Mouse (Mus musculus): ENCODE data around the gene Tenm2.

Tenm2 gene

GRCm38 (mm10) chr11:36049547-36049946 is 1186.2 kb downstream of the Tenm2 start:
- DNase-seq (ENCODE audit: low read depth), result no peak

DNA sequence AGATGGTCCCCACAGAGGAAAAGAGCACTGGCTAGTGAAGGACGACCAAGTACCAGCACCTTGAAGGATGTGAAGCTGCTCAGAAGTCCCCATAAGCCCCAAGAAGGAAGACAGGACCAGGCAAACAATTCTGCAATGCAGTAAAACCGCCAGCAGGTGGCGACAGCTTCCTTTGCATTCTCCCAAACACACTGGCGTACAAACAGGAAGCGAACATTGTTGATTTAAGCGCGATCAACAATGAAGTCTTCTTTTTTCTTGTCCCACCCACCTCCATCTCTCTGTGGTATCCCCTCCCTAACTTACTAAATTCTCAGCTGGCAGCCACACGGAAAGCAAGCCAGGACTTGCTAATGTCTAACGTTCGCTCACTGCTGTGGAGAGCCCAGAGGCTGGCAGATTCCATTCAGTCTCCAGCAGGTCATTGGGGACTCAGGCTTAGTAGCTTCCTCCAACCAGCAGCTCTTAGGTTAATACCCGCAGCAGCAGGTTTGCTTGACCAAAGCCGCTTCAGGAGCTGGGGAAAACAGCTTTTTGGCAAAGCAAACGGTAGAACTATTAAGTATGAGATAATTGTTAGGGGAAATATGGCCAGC is 1190.0 kb downstream of the Tenm2 start:
- peak; percentile 63 for DNase-seq (ENCODE audit: low read depth)

GRCm38 (mm10) chr11:36041411-36041810 is 1194.4 kb downstream of the Tenm2 start:
- DNase-seq (ENCODE audit: low read depth), result no peak

DNA sequence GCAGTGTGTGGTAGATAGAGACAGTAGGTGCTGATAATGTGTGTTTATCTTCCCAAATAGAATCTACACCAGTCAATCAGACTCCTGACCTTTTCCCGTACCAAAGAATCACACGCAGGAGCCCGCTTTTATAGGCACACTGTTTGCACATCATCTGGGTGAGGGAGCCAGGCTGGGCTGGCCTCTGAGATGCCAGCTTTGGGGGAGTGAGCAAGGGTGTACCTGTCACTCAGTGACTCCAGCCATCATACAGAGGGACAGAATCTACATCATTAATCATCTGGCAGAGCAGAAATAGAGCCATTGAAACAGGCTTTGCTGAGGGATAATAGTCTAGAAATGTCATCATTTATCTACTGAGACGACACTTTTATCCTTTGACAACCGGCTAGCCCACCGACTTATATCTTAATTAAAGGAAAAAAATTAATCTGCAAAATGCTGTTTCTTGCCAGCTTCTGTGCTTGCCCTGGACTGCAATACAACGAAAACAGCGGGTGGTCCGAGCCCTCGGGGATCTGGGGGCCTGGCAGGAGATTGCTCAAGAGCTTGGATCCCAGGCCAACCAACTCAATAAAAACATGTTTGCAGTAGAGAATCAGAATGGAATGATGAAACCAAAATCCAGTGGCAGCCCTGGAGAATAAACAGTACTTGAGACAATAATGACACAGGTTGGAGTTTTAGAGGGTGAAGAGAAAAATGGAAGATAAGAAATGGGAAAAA is 1195.1 kb downstream of the Tenm2 start:
- no peak for DNase-seq (ENCODE audit: low read depth)

GRCm38 (mm10) chr11:36039825-36040224 is 1195.9 kb downstream of the Tenm2 start:
- no peak for DNase-seq (ENCODE audit: low read depth)

DNA sequence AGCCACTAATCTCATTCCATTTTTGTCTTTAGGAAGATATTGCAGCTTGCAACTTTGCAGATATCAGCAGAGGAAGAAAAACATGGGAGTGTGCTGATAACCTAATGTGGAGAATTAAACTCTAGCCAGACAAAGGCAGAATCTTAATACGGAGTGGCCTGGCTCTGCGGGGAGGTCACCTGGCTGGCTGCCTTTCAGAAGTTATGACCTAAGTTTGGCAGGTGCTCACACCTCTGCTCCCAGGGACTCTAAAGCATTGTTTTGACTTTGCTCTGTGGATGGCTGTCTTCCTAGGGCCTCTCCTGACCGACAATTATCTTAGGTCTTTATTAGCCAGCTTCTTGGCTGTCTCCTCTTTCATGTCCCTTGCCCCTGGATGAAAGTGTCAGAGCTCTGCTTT is 1197.4 kb downstream of the Tenm2 start:
- DNase-seq (ENCODE audit: low read depth), result no peak

- DNase-seq (ENCODE audit: low read depth), result no peak
Observed at GRCm38 (mm10) chr11:36037311-36037710, 1198.5 kb downstream of the Tenm2 start.

DNA sequence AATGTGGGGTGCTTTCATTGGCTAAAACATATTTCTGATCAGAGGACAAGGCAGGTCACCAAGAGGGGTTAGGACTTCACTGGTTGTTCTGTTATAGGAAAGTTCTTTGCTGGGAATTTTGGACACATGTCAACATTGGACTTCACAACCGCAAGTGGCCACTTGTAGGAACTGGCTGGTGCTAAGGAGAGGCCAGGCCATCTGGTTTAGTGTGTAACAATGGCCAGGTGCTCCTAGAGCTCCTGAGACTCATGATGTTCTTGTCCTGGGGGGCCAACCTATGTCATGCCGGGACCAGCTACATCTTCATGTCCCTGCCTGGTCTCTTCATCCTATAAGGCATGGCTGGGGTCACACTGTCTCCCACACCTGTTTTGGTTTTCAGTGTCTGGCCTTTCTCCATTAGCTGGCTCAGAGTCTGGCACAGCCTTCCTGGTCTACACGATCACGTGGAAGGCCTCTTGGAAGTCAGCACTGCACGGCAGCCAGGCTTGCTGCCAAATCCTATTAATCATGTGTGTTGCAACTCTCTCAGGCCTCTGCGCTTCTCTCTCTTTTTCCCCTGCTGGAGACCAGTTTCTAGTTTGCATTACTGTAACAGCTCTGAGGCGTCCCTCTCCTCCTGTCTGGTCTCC is 1199.6 kb downstream of the Tenm2 start:
- DNase-seq (ENCODE audit: low read depth), result no peak

GRCm38 (mm10) chr11:36031751-36032150 is 1204.0 kb downstream of the Tenm2 start:
- no peak for DNase-seq (ENCODE audit: low read depth)

GRCm38 (mm10) chr11:36020009-36020408 is 1215.8 kb downstream of the Tenm2 start:
- no peak for DNase-seq (ENCODE audit: low read depth)

GRCm38 (mm10) chr11:36013179-36013578 is 1222.6 kb downstream of the Tenm2 start:
- DNase-seq (ENCODE audit: low read depth), result no peak

DNA sequence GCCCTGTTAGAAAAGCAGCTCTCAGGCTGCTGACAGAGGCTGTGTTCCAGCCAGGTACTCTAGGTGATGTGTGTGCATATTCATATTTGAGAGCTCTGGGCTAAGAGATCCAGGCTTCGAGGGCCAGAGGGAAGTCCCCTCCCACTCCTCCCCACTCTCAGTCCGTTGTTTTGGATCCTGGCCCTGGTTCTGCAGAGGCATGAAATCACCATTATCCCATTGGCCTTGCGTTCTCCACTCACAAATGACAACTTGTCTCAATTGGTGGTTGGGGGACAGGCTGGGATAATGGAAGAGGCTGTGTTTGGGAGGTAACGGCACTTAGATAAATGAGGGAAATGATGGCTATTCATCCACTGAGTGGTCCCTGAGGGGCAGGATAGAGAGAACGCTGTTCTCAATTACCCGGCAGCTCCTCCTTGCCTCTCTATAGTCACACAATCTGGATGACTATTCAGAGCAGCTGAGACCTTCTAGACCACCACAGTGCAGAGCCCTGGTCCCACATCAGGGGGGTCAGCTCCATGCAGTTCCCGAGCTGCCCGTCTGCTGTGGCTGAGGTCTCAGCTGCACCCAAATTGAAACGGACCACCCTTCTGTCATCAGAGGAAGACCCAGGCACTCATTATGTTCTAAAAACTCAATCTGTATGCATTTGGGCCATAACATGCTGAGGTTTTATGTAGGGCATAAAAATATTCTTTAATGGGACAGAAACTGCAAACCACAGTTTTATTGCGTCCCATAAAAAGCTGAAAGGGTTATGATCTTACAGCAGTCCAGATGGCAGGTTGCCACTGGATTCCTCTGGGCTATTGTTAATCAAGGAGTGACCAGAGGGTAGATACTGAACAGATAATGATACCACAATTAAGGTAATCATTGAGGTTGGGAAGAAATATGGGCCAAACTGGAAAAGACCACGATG is 1226.2 kb downstream of the Tenm2 start:
- DNase-seq (ENCODE audit: low read depth), result no peak

- no peak for DNase-seq (ENCODE audit: low read depth)
Observed at GRCm38 (mm10) chr11:36002900-36003299, 1232.9 kb downstream of the Tenm2 start.

GRCm38 (mm10) chr11:36001282-36001970 is 1234.3 kb downstream of the Tenm2 start:
- peak; percentile 76 for DNase-seq (ENCODE audit: low read depth)

GRCm38 (mm10) chr11:36000585-36001281 is 1235.0 kb downstream of the Tenm2 start:
- DNase-seq (ENCODE audit: low read depth), result no peak

DNA sequence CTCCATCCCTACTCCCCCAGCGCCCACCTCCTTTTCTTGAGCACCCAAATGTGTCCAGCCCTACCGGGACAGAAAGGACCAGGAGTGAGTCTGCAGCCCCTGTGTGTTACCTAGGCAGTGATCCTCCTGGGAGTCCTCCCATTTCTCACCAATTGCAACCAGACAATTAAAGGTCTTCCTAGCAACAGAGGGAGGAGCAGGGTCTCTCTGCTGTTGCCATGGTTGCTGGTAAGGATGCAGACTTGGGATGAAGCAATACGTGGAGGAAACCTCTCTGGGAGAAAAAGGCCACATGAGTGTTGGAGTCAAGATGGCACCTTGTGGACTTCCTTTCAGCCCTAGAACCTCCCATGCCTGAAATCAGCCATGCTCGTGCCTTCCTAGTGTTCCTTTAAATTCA is 1235.7 kb downstream of the Tenm2 start:
- no peak for DNase-seq (ENCODE audit: low read depth)

DNA sequence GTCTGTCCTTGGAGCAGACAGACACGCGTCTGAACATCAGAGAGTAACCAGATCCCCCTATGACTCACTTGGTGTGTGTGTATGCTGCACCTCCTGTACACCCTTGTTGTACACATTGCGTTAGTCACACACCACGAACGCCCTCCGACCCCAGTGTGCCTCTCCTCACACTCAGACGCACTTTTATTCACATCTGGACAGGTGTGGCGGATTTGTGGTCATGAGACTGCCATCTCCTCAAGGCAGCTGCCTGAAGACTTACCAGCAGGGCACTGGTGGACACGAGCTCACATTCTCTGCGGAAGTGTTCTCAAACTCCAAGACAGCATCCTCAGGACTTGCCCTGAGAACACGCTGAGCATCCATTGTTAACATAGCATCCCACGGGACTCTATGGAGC is 1237.7 kb downstream of the Tenm2 start:
- DNase-seq (ENCODE audit: low read depth), result no peak

GRCm38 (mm10) chr11:35995310-35995709 is 1240.5 kb downstream of the Tenm2 start:
- no peak for DNase-seq (ENCODE audit: low read depth)

DNA sequence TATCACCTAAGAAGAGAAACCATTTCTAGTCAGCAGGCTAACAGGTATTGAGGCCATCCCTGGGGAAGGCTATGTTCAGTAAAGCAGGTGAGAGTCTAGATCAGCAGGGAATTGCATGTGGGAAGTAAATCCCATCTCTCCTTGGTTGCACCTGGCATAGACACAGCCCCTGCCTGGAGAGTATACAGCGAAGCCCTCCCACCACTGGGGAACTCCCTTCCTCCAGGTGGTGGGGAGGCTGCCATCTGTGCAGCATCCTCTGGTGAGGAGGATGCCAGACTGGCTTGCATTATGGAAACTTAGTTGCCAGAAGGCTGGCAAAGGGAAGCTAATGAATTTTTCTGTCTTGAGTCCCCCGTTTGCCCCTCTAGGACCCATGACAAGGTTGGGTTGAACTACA is 1243.9 kb downstream of the Tenm2 start:
- no peak for DNase-seq (ENCODE audit: low read depth)

DNA sequence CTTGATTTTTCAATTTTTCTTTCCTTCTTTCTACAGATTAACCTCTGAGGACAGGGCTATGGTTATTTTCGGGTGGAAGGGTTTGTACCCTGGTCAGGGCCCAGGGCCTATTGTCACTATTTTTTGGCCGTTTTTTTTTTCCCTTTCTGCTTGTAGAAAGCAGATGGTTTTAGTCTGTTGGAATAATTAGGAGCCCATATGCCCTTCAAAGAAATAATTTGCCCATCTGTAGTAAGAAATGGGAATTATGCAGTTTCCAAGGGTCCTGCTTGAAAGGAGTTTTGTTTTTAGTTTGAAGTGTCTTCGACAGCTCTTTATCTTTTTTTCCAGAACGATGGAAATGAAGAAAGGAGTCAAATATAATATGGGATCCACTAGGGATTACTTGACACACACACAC is 1245.8 kb downstream of the Tenm2 start:
- DNase-seq (ENCODE audit: low read depth), result no peak

- peak; percentile 56 for DNase-seq (ENCODE audit: low read depth)
Observed at GRCm38 (mm10) chr11:35985841-35986393, 1249.8 kb downstream of the Tenm2 start.

Data from induced T-regulatory cell, adult 2 months (primary cell).